Mouse (Mus musculus) thymus, adult 2 months (tissue): ENCODE measurements at regions not wholly inside any gene's neighbourhood (a gene's known extent, or its start where the extent isn't known, plus 50 kb on each side); places are given as distances from the start of the nearest gene placed in this dataset.

Experiments
- DNase-seq: peaks from one replicate; pipeline ENCODE4 v3.0.0; 2021
- H3K27ac ChIP-seq: fragments of 200-500 bp; 2 replicates; pipeline ENCODE4 v1.5.1; 2012; ENCODE audit warnings: low read length, control low read depth; ENCODE audit not compliant: control insufficient read depth, insufficient read depth
- H3K27me3 ChIP-seq: fragments of 200-500 bp; 2 replicates; pipeline ENCODE4 v1.6.1; 2012; ENCODE audit warnings: mild to moderate bottlenecking, low read length, moderate library complexity, mixed read lengths; ENCODE audit not compliant: control insufficient read depth, insufficient read depth
- H3K36me3 ChIP-seq: fragments of 200-500 bp; 2 replicates; pipeline ENCODE4 v1.6.1; 2012; ENCODE audit warnings: mild to moderate bottlenecking, low read length, moderate library complexity; ENCODE audit not compliant: control insufficient read depth, insufficient read depth
- H3K4me1 ChIP-seq: fragments of 200-500 bp; replicated peaks from 2 replicates; pipeline ENCODE4 v1.6.1; 2012; ENCODE audit warnings: low read length; ENCODE audit not compliant: control insufficient read depth, insufficient read depth
- H3K4me3 ChIP-seq: fragments of 200-500 bp; 2 replicates; pipeline ENCODE4 v1.5.1; 2012; ENCODE audit warnings: mild to moderate bottlenecking, low read length, control low read depth, moderate library complexity; ENCODE audit not compliant: control insufficient read depth, insufficient read depth
- CTCF ChIP-seq: fragments of 200-500 bp; IDR thresholded peaks from 2 replicates; pipeline ENCODE4 v1.5.1; 2012; ENCODE audit warnings: mild to moderate bottlenecking, control low read depth, low read length, moderate library complexity, borderline replicate concordance; ENCODE audit not compliant: control insufficient read depth, poor library complexity, insufficient read depth; ENCODE audit errors: extremely low read depth
- POLR2A ChIP-seq: fragments of 200-500 bp; IDR thresholded peaks from 2 replicates; pipeline ENCODE4 v1.6.1; 2012; ENCODE audit warnings: mild to moderate bottlenecking, low read length, control low read depth, moderate library complexity; ENCODE audit not compliant: control insufficient read depth, poor library complexity, insufficient read depth; ENCODE audit errors: extremely low read depth
- WGBS: fragments of 180-500 bp; shearing (Covaris S2); methylation state at CpG from one replicate; pipeline ENCODE4 v1.1.7; 2018; 5-methylcytosine and 5-hydroxymethylcytosine counted together

DNA sequence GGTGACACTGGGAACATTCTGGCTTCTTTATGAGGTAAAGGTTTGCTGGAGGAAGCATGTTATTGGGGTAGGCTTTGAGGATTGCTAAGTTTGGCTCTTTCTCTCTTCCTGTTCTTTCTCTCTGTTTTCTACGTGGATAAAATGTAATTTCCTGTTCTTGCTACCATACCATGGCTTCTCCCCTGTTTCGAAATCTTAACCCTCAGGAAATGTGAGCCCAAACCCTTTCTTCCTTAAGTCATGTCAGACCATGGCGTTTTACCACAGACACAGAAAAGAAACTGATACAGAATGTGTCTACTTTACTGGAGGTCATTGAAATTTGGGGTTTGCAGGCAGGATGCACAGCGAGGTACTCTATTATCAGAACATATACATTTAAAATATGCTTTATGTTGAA is 552.7 kb upstream of the Camk1g start:
- no peak for DNase-seq
- TF ChIP-seq CTCF (no peak), POLR2A (no peak)
- Histone ChIP-seq H3K4me3 (no peak overlapping the region), H3K27me3 (no peaks in the 10 kb centered on the region), H3K36me3 (no peaks in the 10 kb centered on the region), H3K27ac (no peak overlapping the region), H3K4me1 (no peaks in the 10 kb centered on the region)
- WGBS = 38% methylated on average over 4 of the region's 4 CpGs

DNA sequence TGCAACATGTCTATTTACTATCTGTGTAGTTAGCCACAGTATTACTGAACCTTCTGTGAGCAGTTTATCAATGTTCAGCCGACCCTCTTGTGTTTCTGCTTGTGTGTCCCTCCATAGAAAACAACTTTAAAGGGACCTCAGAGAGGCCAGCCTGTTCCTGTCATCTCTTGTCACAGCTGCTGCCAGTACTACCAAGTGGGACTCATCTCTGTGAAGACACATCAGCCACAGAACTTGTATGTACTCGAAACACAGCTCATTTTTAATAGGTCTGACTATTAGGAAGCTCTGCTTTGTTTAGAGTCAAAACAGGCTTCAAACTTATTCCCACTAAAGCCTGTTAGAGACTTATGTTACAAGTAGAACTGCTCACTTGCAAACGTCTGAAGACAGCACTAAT is 549.1 kb upstream of the Camk1g start:
- H3K36me3 ChIP-seq = no peaks in the 10 kb centered on the region
- H3K4me1 ChIP-seq = no peaks in the 10 kb centered on the region
- H3K27ac ChIP-seq = no peak overlapping the region
- no peak for DNase-seq
- no peak overlapping the region for H3K4me3 ChIP-seq
- TF ChIP-seq CTCF (no peak), POLR2A (no peak)
- H3K27me3 ChIP-seq = no peaks in the 10 kb centered on the region
- 69% methylated on average over 3 of the region's 3 CpGs for WGBS

DNA sequence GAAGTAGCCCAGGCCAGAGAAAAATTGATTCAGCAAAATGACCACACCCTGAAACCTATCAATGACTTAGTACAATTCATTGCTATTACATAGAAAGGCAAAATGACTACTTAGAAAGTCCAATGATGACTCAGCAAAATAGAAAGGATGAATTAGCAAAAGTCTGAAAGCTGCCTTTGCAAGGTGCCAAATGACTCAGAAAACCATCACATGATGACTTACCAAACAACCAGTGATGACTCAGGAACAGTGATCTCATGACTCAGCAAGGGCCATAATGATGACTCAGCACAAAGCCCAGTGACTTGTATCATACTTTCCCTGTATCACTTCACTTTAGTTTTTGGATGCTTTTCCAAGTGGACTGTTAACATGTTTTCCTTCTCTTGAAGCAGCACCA is 535.6 kb upstream of the Camk1g start:
- Histone ChIP-seq H3K4me3 (no peak overlapping the region), H3K27ac (no peak overlapping the region), H3K4me1 (no peaks in the 10 kb centered on the region), H3K36me3 (no peaks in the 10 kb centered on the region), H3K27me3 (no peaks in the 10 kb centered on the region)
- DNase-seq = no peak
- TF ChIP-seq POLR2A (no peak), CTCF (no peak)

DNA sequence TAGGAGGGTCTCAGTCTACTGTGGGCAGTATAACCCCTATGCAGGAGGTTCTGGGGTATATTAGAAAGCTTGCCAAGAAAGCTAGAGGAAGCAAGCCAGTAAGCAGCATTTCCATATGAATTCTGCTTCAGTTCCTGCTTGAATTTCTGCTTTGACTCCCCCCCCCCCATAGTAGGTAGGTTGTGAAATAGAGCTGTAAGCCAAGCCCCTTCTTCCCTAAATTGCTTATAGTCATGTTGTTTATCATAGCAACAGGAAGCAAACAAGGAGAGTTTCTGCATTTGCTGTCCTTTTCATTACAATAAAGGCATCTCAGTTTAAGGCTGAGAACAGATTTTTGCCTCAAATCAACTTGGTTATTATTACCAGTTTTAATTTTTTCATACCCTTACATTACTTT is 524.0 kb upstream of the Camk1g start:
- no peaks in the 10 kb centered on the region for H3K36me3 ChIP-seq
- H3K27me3 ChIP-seq = no peaks in the 10 kb centered on the region
- no peak for DNase-seq
- H3K4me3 ChIP-seq = no peak overlapping the region
- no peaks in the 10 kb centered on the region for H3K4me1 ChIP-seq
- H3K27ac ChIP-seq = no peak overlapping the region
- TF ChIP-seq CTCF (no peak), POLR2A (no peak)

DNA sequence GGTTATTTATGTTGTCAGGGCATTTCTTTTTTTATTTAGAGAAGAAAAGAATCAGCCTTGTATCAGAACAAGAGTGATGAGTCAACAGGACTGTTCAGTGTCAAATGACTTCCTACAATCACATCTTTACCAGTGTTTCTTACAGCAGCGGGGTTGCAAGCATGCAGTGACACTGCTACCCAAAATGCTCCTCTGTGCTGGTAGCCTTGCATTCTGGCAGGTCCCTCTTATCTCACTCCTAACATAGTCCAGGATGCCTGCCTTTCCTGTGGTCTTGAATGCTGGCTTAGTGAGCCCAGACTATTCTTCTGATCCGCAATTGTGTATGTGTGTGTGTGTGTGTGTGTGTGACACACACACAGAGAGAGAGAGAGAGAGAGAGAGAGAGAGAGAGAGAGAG is 506.4 kb upstream of the Camk1g start:
- H3K27me3 ChIP-seq = no peaks in the 10 kb centered on the region
- H3K36me3 ChIP-seq = no peaks in the 10 kb centered on the region
- no peak overlapping the region for H3K27ac ChIP-seq
- no peaks in the 10 kb centered on the region for H3K4me1 ChIP-seq
- DNase-seq = no peak
- WGBS = 84% methylated on average over 2 of the region's 2 CpGs
- TF ChIP-seq POLR2A (no peak), CTCF (no peak)
- H3K4me3 ChIP-seq = no peak overlapping the region

DNA sequence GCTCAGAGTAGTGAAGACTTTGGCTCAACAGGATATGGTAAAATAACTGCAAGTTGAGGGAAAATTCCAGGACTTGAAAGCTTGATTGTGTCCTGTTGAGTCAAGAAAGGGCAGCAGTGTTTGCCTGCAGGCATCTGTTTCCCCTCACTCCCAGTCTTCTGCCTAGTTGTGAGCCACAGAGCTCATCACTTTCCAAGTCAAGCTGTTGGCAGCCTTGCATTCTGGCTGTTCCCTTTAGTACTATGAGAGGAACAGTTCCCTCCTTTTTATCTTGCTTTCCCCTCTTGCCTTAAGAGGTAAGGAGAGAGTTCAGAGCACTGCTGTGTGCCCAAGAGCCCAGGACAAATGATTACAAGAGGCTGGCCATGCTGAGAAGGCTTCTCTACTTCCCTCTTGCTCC is 506.0 kb upstream of the Camk1g start:
- no peak for DNase-seq
- no peaks in the 10 kb centered on the region for H3K27me3 ChIP-seq
- no peak overlapping the region for H3K27ac ChIP-seq
- H3K4me3 ChIP-seq = no peak overlapping the region
- H3K36me3 ChIP-seq = no peaks in the 10 kb centered on the region
- no peaks in the 10 kb centered on the region for H3K4me1 ChIP-seq
- TF ChIP-seq POLR2A (no peak), CTCF (no peak)

DNA sequence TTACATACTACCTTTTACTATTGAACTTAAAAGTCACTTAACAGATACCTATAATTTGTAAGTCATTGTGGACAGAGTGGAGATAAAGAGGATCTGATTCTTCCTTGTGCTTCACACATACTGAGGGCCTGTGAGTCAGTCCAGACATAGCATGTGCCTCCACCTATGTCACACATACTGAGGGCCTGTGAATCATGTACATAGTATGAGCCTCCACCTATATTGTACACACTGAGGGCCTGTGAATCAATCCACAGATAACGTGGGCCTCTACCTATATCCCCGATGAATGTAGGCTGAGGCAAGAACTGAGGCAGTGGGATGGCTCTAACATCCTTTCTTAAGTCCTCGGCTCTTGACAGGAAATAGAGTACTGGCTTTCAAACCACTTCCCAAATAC is 505.2 kb upstream of the Camk1g start:
- Histone ChIP-seq H3K4me3 (no peak overlapping the region), H3K27ac (no peak overlapping the region), H3K4me1 (no peaks in the 10 kb centered on the region), H3K36me3 (no peaks in the 10 kb centered on the region), H3K27me3 (no peaks in the 10 kb centered on the region)
- WGBS = 76% methylated on average over 3 of the region's 3 CpGs
- DNase-seq = no peak
- TF ChIP-seq POLR2A = no peak
- no peak for TF ChIP-seq CTCF

DNA sequence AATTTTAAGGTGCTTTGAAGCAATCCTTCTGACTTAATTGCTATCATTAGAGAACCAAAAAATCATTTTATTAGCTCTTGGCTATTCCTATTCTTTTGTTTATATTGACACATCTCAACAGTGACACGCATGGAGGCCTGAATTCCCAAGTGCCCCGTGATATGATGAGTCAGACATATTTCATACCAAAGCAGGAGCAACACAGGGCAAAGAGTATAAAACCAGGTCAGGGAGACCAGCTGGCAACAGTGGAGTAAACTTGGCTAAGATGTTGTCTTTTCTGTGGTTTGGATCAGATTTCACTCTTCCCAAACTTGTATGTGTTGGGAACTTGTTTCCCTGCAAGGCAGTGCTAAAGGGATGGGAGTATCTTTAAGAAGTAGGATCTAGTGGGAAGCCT is 500.6 kb upstream of the Camk1g start:
- H3K27me3 ChIP-seq = no peaks in the 10 kb centered on the region
- no peak overlapping the region for H3K27ac ChIP-seq
- H3K36me3 ChIP-seq = no peaks in the 10 kb centered on the region
- DNase-seq = no peak
- TF ChIP-seq CTCF (no peak), POLR2A (no peak)
- no peaks in the 10 kb centered on the region for H3K4me1 ChIP-seq
- no peak overlapping the region for H3K4me3 ChIP-seq
- WGBS = 88% methylated on average over 2 of the region's 2 CpGs
